Mouse (Mus musculus) C2C12 (cell line): ENCODE data around the gene Il21r. TPM values are rescaled to one million over a fixed set of nuclear protein-coding genes. Genes with fewer than 3 reads are reported as not detected.

Experiments used
- H3K27me3 ChIP-seq: one replicate; pipeline ENCODE4 v1.6.1; 2011; ENCODE audit not compliant: control insufficient read depth, insufficient read depth, insufficient read length
- H3K36me3 ChIP-seq: one replicate; pipeline ENCODE4 v1.6.1; 2011; ENCODE audit not compliant: control insufficient read depth, insufficient read depth
- H3K4me3 ChIP-seq: one replicate; pipeline ENCODE4 v1.5.1; 2011; ENCODE audit warnings: mild to moderate bottlenecking, control low read depth; ENCODE audit not compliant: poor library complexity, insufficient read depth, severe bottlenecking
- H3K79me2 ChIP-seq: one replicate; pipeline ENCODE4 v1.6.1; 2011; ENCODE audit not compliant: control insufficient read depth, insufficient read depth
- H3K79me3 ChIP-seq: one replicate; pipeline ENCODE4 v1.6.1; 2011; ENCODE audit warnings: low read depth, control low read depth
- H3ac ChIP-seq: one replicate; pipeline ENCODE3; 2011; ENCODE audit warnings: low read depth; ENCODE audit not compliant: control insufficient read depth, insufficient read length
- CEBPB ChIP-seq: IDR thresholded peaks from one replicate; pipeline ENCODE4 v1.6.1; 2011; ENCODE audit warnings: low read depth, mild to moderate bottlenecking, control low read depth, moderate library complexity
- CTCF ChIP-seq: IDR thresholded peaks from one replicate; pipeline ENCODE4 v1.5.1; 2011; ENCODE audit not compliant: control insufficient read depth, insufficient read depth, insufficient read length
- FOSL1 ChIP-seq: IDR thresholded peaks from one replicate; pipeline ENCODE4 v1.8.0; 2011; ENCODE audit warnings: mild to moderate bottlenecking, low read length; ENCODE audit not compliant: poor library complexity, insufficient read depth, severe bottlenecking
- MAX ChIP-seq: IDR thresholded peaks from one replicate; pipeline ENCODE4 v1.6.1; 2011; ENCODE audit warnings: mild to moderate bottlenecking, control low read depth
- MYOD1 ChIP-seq: IDR thresholded peaks from one replicate; pipeline ENCODE4 v1.6.1; 2011; ENCODE audit warnings: low read depth; ENCODE audit not compliant: control insufficient read depth, insufficient read length
- MYOG ChIP-seq: IDR thresholded peaks from one replicate; pipeline ENCODE4 v1.6.1; 2011; ENCODE audit not compliant: control insufficient read depth, insufficient read length; ENCODE audit errors: extremely low read depth
- USF1 ChIP-seq: IDR thresholded peaks from one replicate; pipeline ENCODE4 v1.6.1; 2011; ENCODE audit warnings: low read depth, mild to moderate bottlenecking, control low read depth, moderate library complexity
- polyA plus RNA-seq: library from polyadenylated mRNA; unstranded; fragments of >200 nt; fragmentation: generic; extraction: Trizol; gene quantifications from one replicate; pipeline ENCODE4 v1.2.1, GENCODE M21; 2012; ENCODE audit warnings: missing spikeins

Il21r gene
- polyA plus RNA-seq, 1 experiment = 0.35 TPM

- H3K27me3 ChIP-seq = no peaks in the 10 kb centered on the region
- TF ChIP-seq MYOD1 = no peak
- no peak for TF ChIP-seq CTCF
- no peak for TF ChIP-seq MYOG
- no peak for TF ChIP-seq CEBPB
These were observed 44.8 kb upstream of the Il21r start for GRCm38 (mm10) chr7:125558401-125558945.

GRCm38 (mm10) chr7:125558997-125559396 lies 44.2 kb upstream of the Il21r start:
- Histone ChIP-seq H3K79me2 (peaks cover 92% of the 10 kb centered on the region), H3K27me3 (no peaks in the 10 kb centered on the region), H3ac (no peak overlapping the region), H3K79me3 (peaks cover 50% of the 10 kb centered on the region), H3K4me3 (no peak overlapping the region), H3K36me3 (peaks cover 4% of the 10 kb centered on the region)
- TF ChIP-seq MYOG (no peak), CTCF (no peak), MYOD1 (no peak), MAX (no peak), CEBPB (no peak), FOSL1 (no peak), USF1 (no peak)

More at GRCm38 (mm10) chr7:125558401-125558945, 44.8 kb upstream of the Il21r start:
- Histone ChIP-seq H3K4me3 (no peak overlapping the region), H3K79me3 (peaks cover 49% of the 10 kb centered on the region), H3ac (no peak overlapping the region), H3K36me3 (peaks cover 8% of the 10 kb centered on the region), H3K79me2 (peaks cover 93% of the 10 kb centered on the region)

- H3K36me3 ChIP-seq = peaks cover 3% of the 10 kb centered on the region
- no peak overlapping the region for H3K4me3 ChIP-seq
- H3ac ChIP-seq = no peak overlapping the region
- TF ChIP-seq USF1 (no peak), MYOD1 (no peak), FOSL1 (no peak), MYOG (no peak), CTCF (no peak)
- H3K79me2 ChIP-seq = peaks cover 86% of the 10 kb centered on the region
- H3K79me3 ChIP-seq = peaks cover 47% of the 10 kb centered on the region
- no peaks in the 10 kb centered on the region for H3K27me3 ChIP-seq
These were observed 43.7 kb upstream of the Il21r start for GRCm38 (mm10) chr7:125559537-125559936.

GRCm38 (mm10) chr7:125560146-125560785 lies 43.0 kb upstream of the Il21r start:
- H3K4me3 ChIP-seq = no peak overlapping the region
- peaks cover 6% of the 10 kb centered on the region for H3K36me3 ChIP-seq
- no peak overlapping the region for H3ac ChIP-seq
- peaks cover 79% of the 10 kb centered on the region for H3K79me2 ChIP-seq
- peaks cover 41% of the 10 kb centered on the region for H3K79me3 ChIP-seq
- no peak for TF ChIP-seq MYOG
- TF ChIP-seq MYOD1 = no peak
- no peak for TF ChIP-seq CEBPB
- no peak for TF ChIP-seq MAX
- no peak for TF ChIP-seq USF1
- no peak for TF ChIP-seq FOSL1
- TF ChIP-seq CTCF = no peak
- H3K27me3 ChIP-seq = no peaks in the 10 kb centered on the region

- H3K79me3 ChIP-seq = peaks cover 36% of the 10 kb centered on the region
- H3ac ChIP-seq = no peak overlapping the region
- no peaks in the 10 kb centered on the region for H3K27me3 ChIP-seq
- peaks cover 7% of the 10 kb centered on the region for H3K36me3 ChIP-seq
- H3K79me2 ChIP-seq = peaks cover 70% of the 10 kb centered on the region
- no peak overlapping the region for H3K4me3 ChIP-seq
- TF ChIP-seq CEBPB = no peak
- no peak for TF ChIP-seq FOSL1
- TF ChIP-seq MYOD1 = no peak
- TF ChIP-seq USF1 = no peak
- no peak for TF ChIP-seq CTCF
- no peak for TF ChIP-seq MYOG
- TF ChIP-seq MAX = no peak
These were observed 42.0 kb upstream of the Il21r start for GRCm38 (mm10) chr7:125561085-125561690.

- TF ChIP-seq CTCF (no peak), FOSL1 (no peak), MYOD1 (no peak), USF1 (no peak), MAX (no peak), CEBPB (no peak), MYOG (no peak)
- Histone ChIP-seq H3K79me2 (peaks cover 58% of the 10 kb centered on the region), H3K36me3 (peaks cover 13% of the 10 kb centered on the region), H3K79me3 (peaks cover 25% of the 10 kb centered on the region), H3ac (no peak overlapping the region), H3K27me3 (no peaks in the 10 kb centered on the region), H3K4me3 (no peak overlapping the region)
These were observed 40.8 kb upstream of the Il21r start for GRCm38 (mm10) chr7:125562413-125562812.
